Mouse (Mus musculus) hindbrain, postnatal 0 days (tissue): ENCODE results near the gene Knop1. TPM values are rescaled to one million over a fixed set of nuclear protein-coding genes. Genes with fewer than 3 reads are reported as not detected.
A peak's percentile ranks its signal among the peaks of the same experiment; 100 is the strongest.

Source experiments
- ATAC-seq: fragments of 200-750 bp; cut with Nextera tagmentation; 2 replicates; pipeline ENCODE4 v1.8.0; 2017; ENCODE audit warnings: mild to moderate bottlenecking, moderate TSS enrichment, moderate library complexity
- DNase-seq: peaks from one replicate; pipeline ENCODE4 v3.0.0-alpha.2; 2015; ENCODE audit warnings: low spot score
- H3K27ac ChIP-seq: fragments of 300-500 bp; sonication (generic); 2 replicates; pipeline ENCODE4 v1.5.1; 2014; ENCODE audit warnings: mild to moderate bottlenecking
- H3K27me3 ChIP-seq: fragments of 300-500 bp; sonication (generic); 2 replicates; pipeline ENCODE4 v1.6.1; 2014; ENCODE audit warnings: low read length, mixed read lengths; ENCODE audit not compliant: insufficient read depth
- H3K36me3 ChIP-seq: fragments of 300-500 bp; sonication (generic); 2 replicates; pipeline ENCODE4 v1.6.1; 2014; ENCODE audit warnings: low read length, mixed read lengths; ENCODE audit not compliant: insufficient read depth
- H3K4me1 ChIP-seq: fragments of 300-500 bp; sonication (generic); 2 replicates; pipeline ENCODE4 v1.6.1; 2014; ENCODE audit warnings: antibody characterized with exemption, low read length, mixed read lengths; ENCODE audit not compliant: insufficient read depth
- H3K4me2 ChIP-seq: fragments of 300-500 bp; sonication (generic); 2 replicates; pipeline ENCODE4 v1.6.1; 2014; ENCODE audit warnings: low read depth, mild to moderate bottlenecking, low read length, moderate library complexity, mixed read lengths
- H3K4me3 ChIP-seq: fragments of 300-500 bp; sonication (generic); 2 replicates; pipeline ENCODE4 v1.5.1; 2014; ENCODE audit warnings: low read length
- H3K9ac ChIP-seq: fragments of 300-500 bp; sonication (generic); replicated peaks from 2 replicates; pipeline ENCODE4 v1.6.1; 2014; ENCODE audit warnings: mild to moderate bottlenecking, low read length, moderate library complexity, mixed read lengths
- H3K9me3 ChIP-seq: fragments of 300-500 bp; sonication (generic); 2 replicates; pipeline ENCODE4 v1.6.1; 2016; ENCODE audit warnings: low read length, mixed read lengths
- CTCF ChIP-seq: IDR thresholded peaks from 2 replicates; pipeline ENCODE4 v1.5.1; 2016; ENCODE audit warnings: antibody characterized with exemption, control low read depth, low read depth
- WGBS: fragments of 180-500 bp; shearing (Covaris S2); extraction: QIAGEN DNeasy Blood & Tissue Kit; methylation state at CpG from one replicate; pipeline ENCODE4 v1.1.7; 2014; 5-methylcytosine and 5-hydroxymethylcytosine counted together
- polyA plus RNA-seq: library from polyadenylated mRNA; unstranded; fragments of >200 nt; fragmentation: Nextera tagmentation; extraction: Ambion mirVana; gene quantifications from 2 replicates; pipeline ENCODE4 v1.2.1, GENCODE M21; 2015
- total RNA-seq: library from RNA; depleted of rRNA; stranded (reverse); fragments of >200 nt; gene quantifications from 2 replicates; pipeline ENCODE4 v1.2.3, GENCODE M21; 2014

Knop1 gene
- total and polyA plus RNA-seq, 2 experiments from 2014 or later: 30.8 to 75.6 TPM

DNA sequence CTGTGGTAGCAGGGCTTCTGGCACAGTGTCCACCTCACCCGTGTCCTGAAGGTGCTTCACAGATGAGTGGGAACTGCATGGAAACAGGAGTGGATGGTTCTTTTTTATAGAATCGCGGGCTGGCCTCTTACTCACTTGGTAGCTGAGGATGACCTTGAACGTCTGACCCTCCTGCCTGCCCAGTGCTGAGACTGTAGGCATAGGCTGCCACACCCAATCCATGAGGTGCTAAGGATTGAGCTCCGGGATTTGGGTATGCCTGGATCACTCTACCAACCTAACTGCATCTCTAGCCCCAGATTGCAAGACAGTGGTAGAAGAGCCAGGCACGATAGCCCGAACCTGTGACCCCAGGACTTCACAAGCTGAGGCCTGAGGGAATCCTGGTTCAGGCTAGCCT lies 38.3 kb downstream of the Knop1 start:
- no peak overlapping the region for H3K27ac ChIP-seq
- no peak overlapping the region for H3K9ac ChIP-seq
- H3K4me3 ChIP-seq: no peak overlapping the region
- ATAC-seq: no peak
- peaks cover 35% of the 10 kb centered on the region for H3K36me3 ChIP-seq
- H3K27me3 ChIP-seq: no peaks in the 10 kb centered on the region
- 91% methylated on average over 7 of the region's 7 CpGs for WGBS
- H3K4me1 ChIP-seq: no peaks in the 10 kb centered on the region
- no peaks in the 10 kb centered on the region for H3K9me3 ChIP-seq
- no peak for TF ChIP-seq CTCF
- H3K4me2 ChIP-seq: no peak overlapping the region
- DNase-seq: no peak

DNA sequence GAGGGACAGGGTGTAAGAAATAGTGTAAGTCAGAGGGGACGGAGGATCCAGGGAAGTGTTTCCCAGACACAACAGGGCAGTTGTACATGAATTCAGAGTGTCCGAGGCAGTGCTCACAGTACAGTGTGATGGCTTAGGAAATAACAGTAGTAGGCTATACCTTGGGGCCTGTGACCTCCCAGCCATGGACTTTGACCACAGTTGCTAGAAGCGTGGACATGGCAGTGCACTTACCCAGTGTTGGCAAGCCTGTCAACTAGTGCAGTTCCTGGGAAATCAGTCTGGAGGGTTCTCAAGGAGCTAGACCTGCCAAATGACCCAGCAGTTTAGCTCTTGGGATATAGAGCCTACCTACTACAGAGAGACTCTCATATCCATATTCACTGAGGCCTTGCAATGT lies 39.8 kb downstream of the Knop1 start:
- H3K36me3 ChIP-seq: peaks cover 35% of the 10 kb centered on the region
- H3K4me1 ChIP-seq: no peaks in the 10 kb centered on the region
- H3K4me2 ChIP-seq: no peak overlapping the region
- H3K4me3 ChIP-seq: no peak overlapping the region
- no peak for TF ChIP-seq CTCF
- ATAC-seq (no peak), DNase-seq (no peak)
- H3K9ac ChIP-seq: no peak overlapping the region
- WGBS: 97% methylated on average over 3 of the region's 3 CpGs
- H3K27me3 ChIP-seq: no peaks in the 10 kb centered on the region
- H3K9me3 ChIP-seq: no peaks in the 10 kb centered on the region
- H3K27ac ChIP-seq: no peak overlapping the region

DNA sequence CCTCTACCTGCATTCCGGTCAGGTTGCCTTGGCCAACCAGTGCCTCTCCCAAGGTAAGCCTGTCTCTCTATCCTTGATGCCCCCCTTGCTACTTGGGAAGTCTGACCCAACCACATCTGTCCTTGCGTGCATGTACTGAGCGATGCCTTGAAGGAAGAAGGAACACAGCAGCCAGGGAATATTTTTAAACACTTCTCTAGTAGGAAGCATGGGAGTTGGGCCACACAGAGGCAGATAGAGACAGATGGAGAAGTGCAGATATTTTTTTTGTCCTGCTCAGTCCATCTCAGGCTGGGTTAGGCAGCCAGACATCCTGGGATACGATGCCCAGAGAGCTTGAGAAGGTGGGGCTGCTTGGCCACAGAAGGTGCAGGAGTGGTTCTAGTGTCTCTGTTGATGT lies 42.5 kb downstream of the Knop1 start:
- H3K9me3 ChIP-seq: no peaks in the 10 kb centered on the region
- no peaks in the 10 kb centered on the region for H3K27me3 ChIP-seq
- H3K4me1 ChIP-seq: no peaks in the 10 kb centered on the region
- 84% methylated on average over 4 of the region's 4 CpGs for WGBS
- H3K4me2 ChIP-seq: no peak overlapping the region
- no peak for TF ChIP-seq CTCF
- no peak overlapping the region for H3K4me3 ChIP-seq
- ATAC-seq: no peak
- H3K36me3 ChIP-seq: peaks cover 28% of the 10 kb centered on the region
- DNase-seq: no peak
- no peak overlapping the region for H3K27ac ChIP-seq
- no peak overlapping the region for H3K9ac ChIP-seq

DNA sequence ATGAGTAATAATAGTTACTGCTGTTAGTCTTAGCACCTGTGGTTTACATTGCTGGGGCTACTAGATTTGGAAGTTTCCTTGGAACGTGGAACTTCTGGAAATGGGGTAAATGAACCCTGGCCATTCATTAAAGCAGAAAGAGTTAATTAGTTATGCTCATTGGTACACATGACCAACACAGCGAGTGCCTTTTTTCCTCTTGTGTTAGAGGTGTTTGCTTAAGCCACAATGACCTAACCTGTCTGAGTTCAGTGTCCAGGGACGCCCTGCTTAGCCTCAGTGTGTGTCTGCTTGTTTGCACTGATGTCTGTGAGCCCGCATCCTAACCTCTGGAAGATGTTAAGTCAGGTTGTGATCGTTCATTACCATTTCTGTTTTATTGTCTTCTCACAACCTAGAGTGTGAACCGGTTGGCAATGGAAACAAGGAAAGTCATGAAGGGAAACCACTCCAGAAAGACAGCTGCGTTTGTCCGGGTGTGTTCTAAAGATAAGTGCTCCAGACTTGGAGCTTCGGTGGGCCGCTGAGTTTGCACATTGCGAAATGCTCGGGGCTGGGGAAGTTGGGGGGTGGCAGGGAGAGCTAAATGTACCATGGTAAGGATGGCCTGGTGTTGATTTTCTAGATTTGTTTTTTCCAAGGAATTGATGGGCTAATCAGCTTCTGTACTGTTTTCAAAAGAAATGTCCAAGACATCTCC lies 44.5 kb downstream of the Knop1 start:
- no peak overlapping the region for H3K27ac ChIP-seq
- H3K4me3 ChIP-seq: no peak overlapping the region
- no peak overlapping the region for H3K4me2 ChIP-seq
- H3K36me3 ChIP-seq: peaks cover 27% of the 10 kb centered on the region
- no peak for DNase-seq
- H3K27me3 ChIP-seq: no peaks in the 10 kb centered on the region
- no peaks in the 10 kb centered on the region for H3K9me3 ChIP-seq
- no peak for TF ChIP-seq CTCF
- H3K9ac ChIP-seq: no peak overlapping the region
- no peak for ATAC-seq
- WGBS: 82% methylated on average over 12 of the region's 12 CpGs
- no peaks in the 10 kb centered on the region; the same call in 1 of the 2 replicates for H3K4me1 ChIP-seq

DNA sequence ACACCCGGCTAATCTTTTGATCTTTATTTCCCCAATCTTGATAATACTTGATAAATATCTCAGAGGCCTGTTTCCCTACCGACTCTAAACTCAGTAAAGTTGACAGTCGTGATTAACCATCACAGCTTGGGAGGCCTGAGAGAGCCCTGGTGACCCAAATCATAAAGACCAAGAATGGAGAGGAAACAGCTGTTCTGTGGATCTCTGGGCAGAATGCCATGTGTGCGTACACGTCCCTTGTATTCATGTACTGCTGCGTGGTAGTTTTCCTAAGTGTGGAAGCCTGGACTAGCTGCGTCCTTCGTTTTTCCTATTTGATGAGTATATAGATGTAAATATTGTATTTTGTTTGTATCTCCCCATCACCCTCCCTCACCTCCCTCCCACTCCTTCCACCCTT lies 48.2 kb downstream of the Knop1 start:
- no peak for TF ChIP-seq CTCF
- 72% methylated on average over 8 of the region's 8 CpGs for WGBS
- Histone ChIP-seq H3K4me1 (no peaks in the 10 kb centered on the region; the same call in 1 of the 2 replicates), H3K4me3 (no peak overlapping the region), H3K9me3 (no peaks in the 10 kb centered on the region), H3K36me3 (peaks cover 26% of the 10 kb centered on the region; the same call in 1 of the 2 replicates), H3K9ac (no peak overlapping the region), H3K27ac (no peak overlapping the region), H3K4me2 (no peak overlapping the region), H3K27me3 (no peaks in the 10 kb centered on the region)
- ATAC-seq (no peak), DNase-seq (peak; percentile 40)

DNA sequence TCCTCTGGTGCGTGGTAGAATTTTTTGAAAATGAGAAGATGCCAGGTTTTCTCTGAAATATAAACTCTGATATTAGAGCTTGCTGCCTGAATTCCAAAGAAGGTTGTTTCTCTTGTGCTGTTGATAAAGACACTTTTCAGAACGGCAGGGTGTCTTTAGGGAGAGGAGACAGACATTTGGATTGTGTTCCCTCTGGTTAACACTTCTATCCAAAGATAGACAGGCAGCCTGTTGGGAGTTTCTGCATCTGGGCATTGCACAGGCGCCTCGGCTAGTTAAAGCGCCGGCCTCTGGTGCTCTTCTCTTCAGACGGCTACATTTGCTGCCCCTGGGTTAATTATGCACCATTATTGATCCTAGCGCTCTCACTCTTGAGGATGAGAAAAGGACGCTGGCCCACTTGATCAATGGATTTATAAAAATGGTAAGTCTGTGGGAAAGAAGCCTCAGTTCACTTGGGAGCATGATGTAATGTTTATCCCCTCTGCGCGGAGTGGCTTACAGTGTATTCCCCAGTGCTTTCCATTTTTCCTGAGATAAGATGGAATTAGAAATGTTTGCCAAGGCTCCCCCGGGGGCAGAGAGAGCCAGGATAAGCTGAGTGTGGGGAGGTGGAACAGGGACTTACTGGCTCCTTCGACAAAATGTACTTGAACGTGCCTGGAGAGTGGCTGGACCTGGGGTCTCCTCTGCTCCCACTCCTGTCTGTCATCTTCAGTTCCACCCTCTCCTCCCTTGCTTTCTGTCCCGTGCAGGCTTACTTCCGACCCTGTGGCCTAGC lies 49.2 kb downstream of the Knop1 start:
- no peak for TF ChIP-seq CTCF

DNA sequence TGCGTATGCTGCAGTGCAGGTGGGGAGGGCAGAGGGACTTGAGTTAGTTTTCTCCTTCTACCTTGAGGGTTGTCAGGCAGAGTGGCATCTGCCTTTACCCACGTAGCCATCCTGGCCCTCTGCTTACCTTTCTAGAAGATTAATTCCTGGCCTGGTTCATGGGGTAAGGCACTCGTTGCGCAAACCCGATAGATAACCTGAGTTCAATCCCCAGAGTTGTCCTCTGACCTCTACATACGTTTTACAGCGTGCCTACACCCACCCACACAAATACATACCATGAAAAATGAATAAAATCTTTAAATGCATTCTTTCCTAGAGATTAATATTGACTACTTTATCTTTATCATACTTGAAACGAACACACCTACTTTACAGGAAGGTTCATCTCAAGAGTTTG lies 52.6 kb downstream of the Knop1 start:
- Histone ChIP-seq H3K4me3 (no peak overlapping the region), H3K36me3 (peaks cover 44% of the 10 kb centered on the region; the same call in 1 of the 2 replicates), H3K9me3 (no peaks in the 10 kb centered on the region), H3K27ac (no peak overlapping the region), H3K4me2 (no peak overlapping the region), H3K4me1 (no peaks in the 10 kb centered on the region; the same call in 1 of the 2 replicates), H3K9ac (no peak overlapping the region), H3K27me3 (no peaks in the 10 kb centered on the region)
- 92% methylated on average over 8 of the region's 8 CpGs for WGBS
- ATAC-seq (no peak), DNase-seq (no peak)
- TF ChIP-seq CTCF: no peak

More for the DNA sequence above, 49.2 kb downstream of the Knop1 start:
- H3K4me3 ChIP-seq: no peak overlapping the region
- H3K4me1 ChIP-seq: no peaks in the 10 kb centered on the region; the same call in 1 of the 2 replicates
- no peak for ATAC-seq
- H3K27me3 ChIP-seq: no peaks in the 10 kb centered on the region
- H3K9me3 ChIP-seq: no peaks in the 10 kb centered on the region
- no peak overlapping the region for H3K9ac ChIP-seq
- 53% methylated on average over 16 of the region's 16 CpGs for WGBS
- H3K36me3 ChIP-seq: peaks cover 31% of the 10 kb centered on the region; the same call in 1 of the 2 replicates
- no peak overlapping the region for H3K27ac ChIP-seq
- DNase-seq: peak; percentile 13
- no peak overlapping the region for H3K4me2 ChIP-seq
